Mouse (Mus musculus): ENCODE measurements at regions not wholly inside any gene's neighbourhood (a gene's known extent, or its start where the extent isn't known, plus 50 kb on each side); places are given as distances from the start of the nearest gene placed in this dataset.
A peak's percentile ranks its signal among the peaks of the same experiment; 100 is the strongest.

DNA sequence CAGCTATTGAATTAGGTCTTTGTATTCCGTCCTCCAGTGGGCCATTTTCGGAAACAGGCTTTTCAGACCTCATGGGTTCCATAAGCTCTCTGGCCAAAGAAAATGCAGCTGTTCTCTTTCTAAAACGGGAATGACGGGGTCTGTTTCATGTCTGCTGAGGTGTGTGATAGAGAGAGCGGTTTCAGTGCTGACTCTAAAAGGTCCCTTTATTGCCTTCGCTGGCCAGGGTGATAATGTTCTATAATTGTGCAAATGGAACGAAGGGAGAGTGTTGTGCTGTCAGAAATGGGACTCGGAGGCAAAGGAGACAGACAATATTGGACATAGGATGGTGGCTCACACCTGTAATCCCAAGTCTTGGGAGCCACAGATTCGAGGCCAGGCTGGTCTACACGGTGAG, 53.5 kb upstream of the Osbpl8 start:
- DNase-seq (ENCODE audit: extremely low read depth, low read depth): no peak

DNA sequence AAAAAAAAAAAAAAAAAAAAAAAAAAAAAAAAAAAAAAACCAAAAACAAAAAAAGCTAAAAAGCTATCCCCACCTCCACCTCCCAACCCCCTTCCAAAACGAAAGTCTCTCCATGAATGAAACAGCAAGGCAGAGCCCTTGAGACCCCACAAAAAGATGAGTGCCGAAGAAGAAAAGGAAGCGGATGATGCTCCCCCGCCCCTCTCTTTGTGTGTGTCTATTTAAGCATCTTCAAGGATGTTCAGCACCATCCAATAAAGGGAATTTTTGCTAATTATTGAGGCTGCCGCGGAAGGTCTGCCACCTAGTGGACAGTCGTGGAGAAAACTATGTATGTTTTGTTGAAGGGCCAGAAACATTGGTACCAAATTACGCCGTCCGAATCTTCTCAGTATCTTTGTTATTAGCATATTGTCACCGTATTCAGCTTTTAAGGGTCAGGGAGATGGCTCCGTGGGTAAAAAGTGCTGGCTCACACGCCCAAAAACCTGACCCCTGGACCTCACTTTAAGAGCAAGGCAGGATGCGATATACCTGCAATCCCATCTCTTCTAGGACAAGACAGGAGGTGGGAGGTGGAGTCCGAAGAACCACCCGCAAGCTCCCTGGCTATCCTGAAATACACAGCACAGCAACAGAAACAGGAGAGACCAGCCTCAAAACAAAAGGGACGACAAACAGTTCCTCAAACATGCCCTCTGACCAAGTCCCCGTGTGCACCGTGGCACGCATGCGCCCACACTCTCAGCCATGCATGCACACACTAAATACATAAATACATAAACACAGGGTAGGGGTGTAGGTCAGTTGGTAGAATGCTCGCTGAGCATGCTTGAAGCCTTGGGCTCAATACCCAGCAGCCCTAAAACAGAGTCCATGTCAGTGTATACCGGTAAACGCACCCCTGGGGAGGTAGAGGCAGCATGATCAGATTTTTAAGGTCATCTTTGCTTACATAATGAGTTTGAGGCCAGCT, 55.6 kb upstream of the Osbpl8 start:
- DNase-seq (ENCODE audit: extremely low read depth, low read depth): peak; percentile 64

DNA sequence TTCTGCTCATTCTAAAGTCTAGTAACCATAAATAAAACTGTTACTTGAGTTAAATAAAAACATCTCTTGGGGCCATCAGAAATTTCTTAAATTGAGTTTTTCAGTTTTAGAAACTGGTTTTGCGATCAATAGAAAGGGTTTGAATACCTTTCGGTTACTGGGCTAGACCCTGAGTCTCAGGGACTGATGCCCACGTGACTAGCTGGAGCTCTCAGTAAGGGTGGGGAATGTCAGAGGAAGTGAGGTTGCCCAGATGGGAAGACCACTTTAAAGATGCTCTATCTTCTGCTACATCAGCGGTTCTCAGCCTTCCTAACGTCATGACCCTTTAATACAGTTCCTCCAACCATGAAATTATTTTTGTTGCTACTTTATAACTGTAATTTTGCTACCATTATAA, 56.7 kb upstream of the Osbpl8 start:
- DNase-seq (ENCODE audit: extremely low read depth, low read depth): no peak

DNA sequence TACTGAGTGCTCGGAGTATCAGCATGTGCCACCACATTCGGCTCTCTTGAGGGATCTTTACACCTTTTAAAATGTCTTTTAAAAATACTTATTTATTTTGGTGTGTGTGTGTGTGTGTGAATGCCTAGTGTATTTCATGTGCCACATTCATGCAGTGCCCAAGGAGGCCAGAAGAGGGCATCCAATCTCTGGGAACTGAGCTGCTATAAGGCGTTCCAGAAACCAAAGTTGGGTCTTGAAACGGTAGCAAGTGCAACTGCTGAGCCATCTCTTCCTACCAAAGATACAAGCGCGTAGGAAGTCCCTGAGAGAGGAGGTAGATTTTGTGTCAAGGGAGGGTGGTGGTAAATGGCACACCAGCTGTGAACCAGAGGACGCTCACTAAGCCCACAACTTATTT, 57.2 kb upstream of the Osbpl8 start:
- peak; percentile 71 for DNase-seq (ENCODE audit: extremely low read depth, low read depth)

DNA sequence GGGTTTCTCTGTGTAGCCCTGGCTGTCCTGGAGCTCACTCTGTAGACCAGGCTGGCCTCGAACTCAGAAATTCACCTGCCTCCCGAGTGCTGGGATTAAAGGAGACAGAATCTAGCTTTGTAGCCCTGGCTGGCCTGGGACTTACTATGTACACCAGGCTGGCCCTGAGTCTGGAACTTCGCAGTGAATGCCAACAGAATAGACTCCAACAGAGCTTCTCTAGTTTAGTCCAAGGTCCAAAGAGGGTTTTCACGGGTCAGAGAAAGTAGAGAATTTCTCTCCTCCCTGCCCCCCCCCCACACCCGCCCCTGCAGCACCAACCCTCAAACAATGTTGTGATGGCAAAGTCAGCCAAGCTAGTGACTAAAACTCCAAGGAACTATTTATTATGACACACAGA, 58.1 kb upstream of the Osbpl8 start:
- DNase-seq (ENCODE audit: extremely low read depth, low read depth): no peak

DNA sequence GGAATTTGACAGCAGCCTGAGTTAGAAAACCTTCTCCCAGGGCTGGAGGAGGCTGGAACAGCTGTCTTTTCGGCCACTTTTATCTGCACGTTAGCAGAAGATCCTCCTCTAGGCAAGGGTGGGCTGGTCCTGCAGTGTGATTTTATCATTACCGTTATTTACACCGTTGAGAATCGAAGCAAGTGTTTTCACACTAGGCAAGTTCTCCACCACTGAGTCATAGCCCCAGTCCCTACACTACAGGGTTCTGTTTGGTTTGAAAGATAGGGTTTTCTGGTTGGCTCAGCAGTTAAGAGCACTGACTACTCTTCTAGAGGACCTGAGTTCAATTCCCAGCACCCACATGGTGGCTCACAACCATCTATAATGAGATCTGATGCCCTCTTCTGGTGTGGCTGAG, 58.9 kb upstream of the Osbpl8 start:
- no peak for DNase-seq (ENCODE audit: extremely low read depth, low read depth)

DNA sequence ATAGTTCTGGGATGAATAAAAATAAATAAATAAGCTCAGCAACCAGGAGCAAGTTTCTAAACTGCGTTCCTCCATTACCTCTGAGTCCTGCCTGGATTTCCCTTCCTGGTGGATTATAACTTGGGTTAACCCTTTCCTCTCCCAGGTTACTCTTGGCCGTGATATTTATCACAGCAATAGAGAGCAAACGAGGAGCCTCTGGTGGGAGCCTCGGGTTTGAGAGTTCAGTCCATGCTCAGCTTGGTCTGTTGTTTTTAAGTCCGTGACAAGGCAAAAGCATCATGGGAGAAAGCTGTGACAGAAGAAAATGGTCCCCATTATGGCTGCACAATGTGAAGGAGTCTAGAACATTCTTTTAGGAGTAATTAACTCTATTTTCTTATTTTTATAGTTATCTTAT, 61.0 kb upstream of the Osbpl8 start:
- no peak for DNase-seq (ENCODE audit: extremely low read depth, low read depth)

DNA sequence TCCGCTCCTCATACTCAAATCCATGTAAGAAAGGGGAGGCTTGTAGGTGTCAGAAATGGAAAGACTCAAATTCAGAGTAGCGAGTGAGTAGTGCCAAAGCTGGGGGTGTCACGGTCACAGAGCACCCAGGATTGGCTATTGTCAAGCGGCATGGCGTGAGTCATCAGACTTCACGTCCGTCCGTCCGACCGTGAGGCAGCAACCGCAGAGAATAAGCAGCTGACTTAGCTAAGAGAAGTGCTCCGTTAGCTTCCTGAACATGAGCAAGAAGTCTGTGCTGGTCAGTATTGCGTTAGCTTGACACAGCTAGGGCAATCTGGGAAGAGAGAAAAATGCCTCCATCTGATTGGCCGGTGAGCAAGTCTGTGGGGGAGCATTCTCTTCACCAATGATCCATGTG, 61.5 kb upstream of the Osbpl8 start:
- peak; percentile 53 for DNase-seq (ENCODE audit: extremely low read depth, low read depth)

DNA sequence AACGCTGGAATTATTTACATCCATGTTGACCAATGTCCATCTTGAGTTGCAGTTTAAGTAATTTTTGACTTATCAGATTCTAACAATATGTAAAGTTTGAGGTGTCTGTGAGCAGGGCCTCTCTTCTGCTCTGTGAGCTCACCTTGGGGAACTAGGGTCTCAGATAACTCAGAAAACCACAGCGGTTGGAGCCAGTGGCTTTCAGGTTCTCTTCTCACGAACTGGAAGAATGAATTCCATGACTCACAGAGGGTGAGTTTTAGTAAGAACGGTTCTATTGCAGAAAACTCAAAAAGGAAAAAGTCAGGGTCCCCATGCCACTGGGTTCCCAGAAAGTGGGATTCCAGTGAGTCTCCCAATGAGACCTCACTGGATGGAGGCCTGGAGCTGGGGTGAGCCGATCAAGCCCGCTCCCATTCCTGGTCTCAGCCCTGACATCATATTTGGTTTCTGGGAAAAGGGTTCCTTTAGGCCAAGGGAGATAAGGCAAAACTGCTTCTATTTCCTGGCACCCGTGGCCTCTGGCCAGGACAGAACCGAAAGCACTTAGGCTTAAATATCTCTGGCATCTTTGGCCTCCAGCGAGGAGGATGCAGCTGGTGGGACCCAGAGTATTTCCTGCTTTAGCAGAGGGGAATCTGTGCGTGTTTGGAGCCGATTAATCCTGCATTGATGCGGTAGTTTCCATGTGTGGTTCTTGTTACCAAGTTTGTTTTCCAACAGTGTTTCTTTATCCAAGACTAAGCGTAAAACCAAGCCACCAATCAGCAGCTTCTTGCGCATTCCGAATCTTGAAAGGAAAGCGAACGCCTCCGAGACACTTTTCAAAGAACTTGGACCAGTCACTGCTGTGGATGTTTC, 62.4 kb upstream of the Osbpl8 start:
- DNase-seq (ENCODE audit: extremely low read depth, low read depth): no peak

DNA sequence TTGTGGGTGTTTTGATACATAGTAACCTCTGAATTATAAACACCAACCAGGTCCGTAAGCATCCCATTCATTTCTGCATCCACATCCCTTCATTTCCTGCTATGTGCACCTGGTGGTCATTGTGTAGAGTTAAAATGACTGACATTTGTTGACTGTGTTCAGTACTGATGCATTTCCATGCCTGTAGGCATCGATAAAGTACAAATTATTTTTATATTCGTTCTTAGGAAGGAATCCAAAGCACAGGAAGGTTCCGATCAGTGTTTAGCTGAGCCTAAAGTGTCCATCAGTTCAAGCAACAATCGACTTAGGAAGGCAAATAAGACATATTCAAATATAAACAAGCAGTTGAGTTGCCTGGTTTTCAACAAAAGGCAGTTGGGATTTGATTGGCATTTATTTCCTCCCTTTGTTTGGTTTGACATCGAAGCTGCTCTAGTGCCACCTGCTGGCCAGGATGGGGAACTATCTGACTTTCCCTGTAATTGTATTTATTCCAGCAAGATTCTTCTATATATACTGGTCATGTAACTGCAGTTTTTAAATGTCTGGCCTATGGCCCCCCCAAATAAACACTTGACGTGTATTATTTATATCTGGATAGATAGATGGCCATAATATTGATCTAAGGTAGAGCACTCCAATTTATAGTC, 64.6 kb upstream of the Osbpl8 start:
- DNase-seq (ENCODE audit: extremely low read depth, low read depth): peak; percentile 69

DNA sequence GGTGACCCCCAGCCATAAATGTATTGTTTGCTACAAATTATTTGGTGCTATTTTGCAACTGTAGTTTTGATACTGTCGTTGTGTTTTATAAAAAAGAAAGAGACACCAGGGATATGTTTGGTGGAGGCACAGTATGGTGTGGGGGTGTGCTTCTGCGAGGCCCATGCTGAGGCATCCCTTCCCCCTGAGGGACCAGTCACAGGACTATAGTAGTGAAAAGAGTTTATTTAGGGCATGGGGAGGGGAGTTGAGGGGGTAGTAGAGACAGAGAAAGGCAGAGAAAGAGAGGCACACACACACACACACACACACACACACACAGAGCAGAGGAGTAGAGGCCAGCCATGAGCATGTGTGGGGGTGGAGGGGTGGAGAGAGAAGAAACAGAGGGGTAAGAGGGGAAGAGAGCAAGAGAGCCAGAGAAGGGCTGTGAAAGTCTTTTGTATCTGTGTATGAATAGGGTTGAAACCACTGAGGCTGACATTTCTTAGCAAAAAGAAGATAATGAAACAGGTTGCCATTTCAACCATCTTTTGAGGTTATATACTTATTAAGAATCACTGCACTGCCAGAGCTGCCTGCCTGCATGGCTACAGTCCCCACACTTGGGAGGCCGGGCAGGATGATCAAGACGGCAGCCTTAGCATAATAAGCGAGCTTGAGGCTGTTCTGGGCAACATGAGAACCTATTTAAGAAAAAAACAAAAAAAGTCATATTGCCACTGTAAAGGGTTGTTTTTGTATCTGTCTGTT, 65.3 kb upstream of the Osbpl8 start:
- no peak for DNase-seq (ENCODE audit: extremely low read depth, low read depth)

DNA sequence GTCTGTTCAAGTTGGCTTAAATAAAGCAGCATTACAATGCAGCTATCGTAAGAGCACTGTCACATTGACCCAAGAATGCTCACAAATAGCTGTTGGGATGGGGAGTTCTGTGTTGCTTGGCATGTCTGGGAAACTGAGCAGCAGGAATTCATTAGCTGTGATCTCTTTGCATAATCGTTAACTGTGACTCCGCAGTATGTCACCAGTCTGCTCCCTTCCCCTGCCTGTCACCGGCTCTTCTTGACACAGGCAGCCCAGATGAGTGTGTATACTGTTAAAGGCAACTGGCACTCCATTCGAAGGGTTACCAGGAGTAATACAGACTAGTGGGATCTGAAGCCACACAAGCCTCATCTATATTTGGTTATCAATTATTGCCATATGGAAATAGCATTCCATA, 67.3 kb upstream of the Osbpl8 start:
- no peak for DNase-seq (ENCODE audit: extremely low read depth, low read depth)

DNA sequence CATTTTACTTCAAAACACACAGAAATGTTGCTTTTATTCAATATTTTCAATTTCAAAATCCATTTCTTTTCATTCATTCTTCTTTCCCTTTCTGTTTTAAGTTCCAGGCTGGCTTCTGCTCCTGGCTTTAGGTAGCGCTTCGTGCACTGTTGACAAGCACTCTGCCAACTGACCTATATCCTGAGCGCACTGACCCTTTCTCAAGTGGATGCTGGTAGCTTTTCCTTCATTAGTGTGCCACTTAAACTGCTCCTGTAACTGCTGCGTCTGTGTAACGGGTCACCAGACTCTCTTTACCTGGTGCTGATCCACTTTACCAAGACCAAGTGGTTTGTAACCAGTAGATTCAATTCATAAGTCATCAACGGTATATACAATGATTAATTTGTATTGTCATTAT, 67.7 kb upstream of the Osbpl8 start:
- no peak for DNase-seq (ENCODE audit: extremely low read depth, low read depth)

DNA sequence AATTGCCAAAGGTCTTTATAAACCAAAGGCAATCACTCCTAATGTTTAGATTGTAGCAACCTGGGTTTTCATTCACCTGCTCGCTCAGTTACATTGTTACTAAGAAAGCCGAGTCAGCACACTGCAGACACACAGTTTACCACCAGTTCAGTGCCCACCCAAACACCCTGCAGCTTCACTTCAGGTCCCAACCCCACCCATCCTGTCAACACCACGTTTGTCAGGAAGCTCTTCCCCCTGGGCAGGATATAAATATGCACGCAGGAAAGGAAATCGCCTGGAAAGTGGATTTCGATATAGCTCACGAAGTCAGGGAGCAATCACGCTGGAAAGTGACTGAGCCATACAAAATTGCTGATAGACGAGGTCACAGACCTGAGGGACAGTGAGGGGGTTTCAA, 70.1 kb upstream of the Osbpl8 start:
- DNase-seq (ENCODE audit: extremely low read depth, low read depth): no peak

DNA sequence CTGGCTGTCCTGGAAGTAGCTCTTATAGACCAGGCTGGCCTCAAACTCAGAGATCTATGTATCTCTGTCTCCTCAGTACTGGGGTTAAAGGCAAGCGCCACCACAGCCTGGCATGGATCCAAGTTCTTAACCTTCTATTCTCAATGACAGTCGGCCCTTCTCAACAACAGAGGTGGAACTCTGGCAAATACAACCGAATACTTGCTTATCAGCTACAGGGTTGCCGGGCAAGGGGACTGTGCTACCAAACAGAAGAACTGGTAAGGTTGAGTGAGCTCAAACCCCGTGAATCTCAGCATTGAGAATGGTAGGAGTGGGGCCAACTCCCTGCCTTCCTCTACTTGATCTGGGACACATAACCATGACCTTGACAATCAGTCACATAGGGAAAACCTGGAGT, 75.2 kb upstream of the Osbpl8 start:
- no peak for DNase-seq (ENCODE audit: extremely low read depth, low read depth)

DNA sequence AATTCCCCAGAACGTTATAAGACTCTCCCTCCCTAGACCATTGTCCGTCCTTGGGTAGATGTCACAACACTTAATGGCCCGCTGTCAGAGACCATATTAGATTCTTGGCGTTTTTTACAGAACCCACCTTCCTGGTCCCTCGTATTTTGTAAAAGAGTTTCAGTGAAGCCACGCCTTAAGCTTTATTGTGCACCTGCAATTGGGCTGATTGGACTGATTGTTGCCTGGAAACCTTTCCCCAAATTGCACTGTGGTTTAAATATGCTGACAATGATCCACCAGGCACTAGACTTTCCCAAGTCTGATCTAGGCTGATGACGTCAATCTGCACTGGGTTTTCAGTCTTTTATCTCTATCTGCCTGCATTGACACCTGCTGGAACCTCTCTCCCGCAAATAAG, 75.6 kb upstream of the Zdhhc17 start:
- no peak for DNase-seq (ENCODE audit: extremely low read depth, low read depth)

DNA sequence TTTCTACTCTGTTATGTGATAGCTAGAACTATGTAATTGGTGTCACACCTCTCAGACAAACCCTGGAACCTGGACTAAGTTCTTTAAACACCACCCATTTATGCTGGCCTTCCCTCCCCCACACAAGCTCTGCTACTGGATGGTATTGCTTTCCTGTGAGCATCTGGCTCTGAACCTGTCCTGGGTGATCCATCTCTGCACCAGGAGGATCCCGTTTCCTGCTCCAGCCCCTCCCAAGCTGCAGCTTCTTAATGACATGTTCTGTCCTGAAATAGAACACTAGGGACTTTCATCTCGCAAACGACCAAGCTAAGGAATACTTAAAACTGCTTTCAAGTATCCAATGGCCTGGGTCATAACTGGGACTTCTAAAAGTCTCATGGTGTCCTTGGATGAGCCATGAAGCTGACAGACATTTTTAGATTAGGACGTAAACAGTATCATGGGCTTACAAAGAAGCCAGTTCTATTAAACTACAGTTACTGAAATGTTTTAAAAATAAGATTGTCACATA, 74.4 kb upstream of the Zdhhc17 start:
- DNase-seq (ENCODE audit: extremely low read depth, low read depth): no peak

DNA sequence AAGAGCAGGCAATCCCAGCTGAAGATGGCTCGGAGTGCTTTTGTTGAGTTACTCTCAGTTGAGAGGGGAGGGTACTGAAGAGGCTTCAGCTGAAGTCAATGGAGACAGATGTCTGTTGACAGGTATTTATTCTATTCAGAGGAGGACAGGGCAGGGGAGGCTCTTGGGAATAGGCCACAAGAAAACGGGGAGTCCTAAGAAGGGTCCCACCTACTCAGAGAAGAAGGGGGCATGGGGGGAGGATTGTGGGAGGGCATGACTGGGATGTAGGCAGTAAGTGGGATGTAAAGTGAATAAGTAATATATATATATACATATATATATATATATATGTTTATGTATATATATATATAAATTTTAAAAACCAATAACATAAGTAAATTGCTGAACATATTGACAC, 73.9 kb upstream of the Zdhhc17 start:
- no peak for DNase-seq (ENCODE audit: extremely low read depth, low read depth)

DNA sequence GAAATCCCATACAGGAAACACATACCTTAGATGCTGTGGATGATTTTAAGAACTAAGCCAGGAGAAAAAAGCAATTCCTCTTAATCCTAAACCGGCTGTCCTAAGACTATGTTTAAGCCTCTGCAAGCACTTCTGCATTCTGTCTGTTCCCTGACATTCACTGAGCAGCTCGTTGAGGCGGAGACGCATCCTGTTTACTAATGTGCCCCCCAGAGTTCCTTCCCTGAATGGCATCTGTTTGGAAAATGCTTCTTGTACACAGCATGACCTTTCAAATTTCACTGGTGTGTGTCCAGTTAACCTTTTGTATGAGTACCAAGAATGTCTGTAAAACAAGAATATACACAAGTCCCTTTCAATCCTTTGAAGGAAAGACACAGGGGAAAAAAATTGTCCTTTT, 73.4 kb upstream of the Zdhhc17 start:
- DNase-seq (ENCODE audit: extremely low read depth, low read depth): no peak

DNA sequence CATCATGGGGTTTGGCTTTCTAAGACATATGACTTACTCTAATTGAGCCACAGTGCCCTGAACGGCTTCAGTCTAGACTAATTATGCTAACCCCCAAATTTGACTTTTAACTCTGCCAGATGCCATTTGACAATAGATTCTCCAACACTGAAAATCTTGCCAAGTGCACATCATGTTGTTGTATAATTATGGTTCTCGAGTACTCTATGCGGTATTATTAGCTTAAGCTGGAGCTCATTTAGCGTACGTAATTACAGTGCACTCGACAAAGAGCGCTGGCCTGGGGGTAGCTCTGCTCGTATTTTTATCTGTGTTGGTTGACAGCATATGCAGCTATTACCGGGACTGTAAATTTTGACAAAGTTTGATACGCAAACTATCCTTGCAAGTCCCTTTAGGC, 70.4 kb upstream of the Zdhhc17 start:
- DNase-seq (ENCODE audit: extremely low read depth, low read depth): no peak

DNA sequence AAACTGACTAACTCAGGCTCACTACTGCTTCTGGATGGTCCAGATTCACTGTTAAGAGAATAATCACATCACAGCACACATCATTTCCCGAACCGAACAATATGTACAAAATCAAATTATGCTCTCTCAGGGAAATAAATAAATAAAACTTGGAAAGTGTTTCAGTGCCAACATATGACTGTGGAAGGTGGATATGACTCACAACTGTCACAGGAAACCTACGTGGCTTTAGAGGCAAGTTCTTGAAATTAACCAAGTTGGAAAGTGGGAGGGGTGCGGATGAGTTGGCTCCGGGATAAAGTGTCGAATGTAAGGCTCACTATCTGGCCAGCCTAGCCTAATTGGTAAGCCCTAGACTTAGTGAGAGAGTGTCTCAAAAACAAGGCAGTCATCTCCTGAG, 69.1 kb upstream of the Zdhhc17 start:
- no peak for DNase-seq (ENCODE audit: extremely low read depth, low read depth)
